Mouse (Mus musculus): ENCODE measurements at regions not wholly inside any gene's neighbourhood (a gene's known extent, or its start where the extent isn't known, plus 50 kb on each side); places are given as distances from the start of the nearest gene placed in this dataset.
A peak's percentile ranks its signal among the peaks of the same experiment; 100 is the strongest.

DNA sequence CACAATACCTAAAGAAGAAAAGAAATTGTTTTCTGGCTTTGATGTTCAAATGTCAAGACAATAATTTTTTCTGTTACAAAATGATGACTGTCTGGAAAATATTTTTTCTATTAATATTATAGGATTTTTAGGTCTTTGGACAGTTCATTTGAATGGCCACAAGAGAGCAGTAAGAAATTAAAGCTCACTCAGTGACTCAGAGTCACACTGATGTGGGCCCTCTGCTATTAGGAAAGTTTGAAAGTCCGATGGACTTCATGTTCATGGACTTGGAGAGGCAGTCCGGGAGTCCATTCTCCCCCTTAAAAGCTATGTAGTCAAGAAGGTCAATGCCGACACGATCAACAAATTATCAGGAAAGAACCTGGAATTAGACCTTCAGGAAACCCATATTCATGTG lies 657.0 kb downstream of the Mecom start:
- WGBS: 75% methylated on average over 4 of the region's 4 CpGs

DNA sequence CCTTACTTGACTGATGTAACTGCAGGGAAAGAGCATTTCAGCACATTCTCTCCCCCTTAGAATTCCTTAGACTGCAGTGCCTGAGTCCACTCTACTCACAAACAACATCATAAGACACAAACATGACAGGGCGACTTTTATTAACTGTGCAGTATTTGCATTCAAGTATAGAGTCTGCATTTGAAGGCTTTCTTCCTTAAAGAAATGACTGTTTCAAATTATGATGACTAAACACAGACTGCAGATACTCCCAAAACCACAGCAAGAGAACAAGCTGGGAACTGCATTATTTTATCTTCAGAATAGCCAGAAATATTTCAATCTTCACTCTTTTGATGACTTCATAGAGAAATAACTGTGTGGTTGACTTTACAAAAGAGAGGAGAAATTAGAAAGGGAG lies 657.5 kb downstream of the Mecom start:
- H3K9me3 ChIP-seq: no peaks in the 10 kb centered on the region
- H3K4me2 ChIP-seq (replicated peaks): no peak overlapping the region
- no peaks in the 10 kb centered on the region for H3K4me1 ChIP-seq
- ATAC-seq (ENCODE audit: low FRiP score, low read depth): no peak
- 81% methylated on average over 1 of the region's 1 CpGs for WGBS
- no peak overlapping the region for H3K27ac ChIP-seq
- no peaks in the 10 kb centered on the region for H3K36me3 ChIP-seq
- no peak overlapping the region for H3K9ac ChIP-seq
- H3K27me3 ChIP-seq: no peaks in the 10 kb centered on the region
- H3K4me3 ChIP-seq: no peak overlapping the region

More for the DNA sequence above, 657.0 kb downstream of the Mecom start:
- no peak for ATAC-seq (ENCODE audit: low FRiP score, low read depth)
- Histone ChIP-seq H3K27me3 (no peaks in the 10 kb centered on the region), H3K4me1 (no peaks in the 10 kb centered on the region), H3K4me3 (no peak overlapping the region), H3K9ac (no peak overlapping the region), H3K36me3 (no peaks in the 10 kb centered on the region), H3K4me2 (replicated peaks) (no peak overlapping the region), H3K27ac (no peak overlapping the region), H3K9me3 (no peaks in the 10 kb centered on the region)

DNA sequence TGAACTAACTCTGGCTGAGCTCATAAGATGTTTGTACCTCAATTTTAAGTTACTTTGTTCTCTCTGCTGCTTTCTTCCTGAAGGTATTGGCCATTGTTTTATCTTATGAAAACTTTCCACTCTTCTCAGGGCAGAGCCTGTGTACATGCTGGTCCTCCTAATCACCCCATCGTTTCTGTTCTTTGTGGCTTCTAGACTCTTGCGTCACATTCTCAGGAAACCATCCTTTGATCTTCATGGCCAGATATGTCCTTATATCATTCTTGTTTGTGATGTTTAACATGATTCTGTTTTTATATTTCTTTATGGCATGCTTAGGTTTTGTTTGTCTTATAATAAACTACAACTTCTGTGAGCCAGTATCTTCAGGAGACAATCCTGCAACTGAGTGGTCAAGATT lies 658.2 kb downstream of the Mecom start:
- H3K36me3 ChIP-seq: no peaks in the 10 kb centered on the region
- no peak overlapping the region for H3K4me2 ChIP-seq (replicated peaks)
- H3K27ac ChIP-seq: no peak overlapping the region
- H3K4me3 ChIP-seq: no peak overlapping the region
- H3K9me3 ChIP-seq: no peaks in the 10 kb centered on the region
- WGBS: 78% methylated on average over 2 of the region's 2 CpGs
- H3K4me1 ChIP-seq: no peaks in the 10 kb centered on the region
- no peaks in the 10 kb centered on the region for H3K27me3 ChIP-seq
- H3K9ac ChIP-seq: no peak overlapping the region
- ATAC-seq (ENCODE audit: low FRiP score, low read depth): no peak

DNA sequence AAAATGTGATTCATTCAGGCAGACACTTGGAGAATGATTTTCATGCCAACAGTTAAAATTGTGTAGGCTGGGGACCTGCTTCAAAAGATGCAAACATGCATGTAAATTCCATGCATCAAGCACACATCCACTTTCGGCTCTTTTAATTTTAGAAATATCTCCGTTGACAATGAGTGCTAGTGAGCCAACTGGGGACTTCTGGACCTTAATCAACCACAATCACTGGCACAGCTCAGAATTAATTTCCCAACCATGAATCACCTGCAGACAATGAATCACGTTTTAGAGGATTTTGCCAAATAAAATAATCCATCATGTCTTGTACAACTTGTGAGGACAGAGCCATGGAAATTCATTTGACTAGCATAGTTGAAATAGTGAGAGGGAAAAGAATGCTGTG lies 667.8 kb downstream of the Mecom start:
- no peak overlapping the region for H3K4me2 ChIP-seq (replicated peaks)
- no peaks in the 10 kb centered on the region for H3K9me3 ChIP-seq
- no peak overlapping the region for H3K27ac ChIP-seq
- no peak overlapping the region for H3K9ac ChIP-seq
- H3K4me1 ChIP-seq: no peaks in the 10 kb centered on the region
- H3K27me3 ChIP-seq: no peaks in the 10 kb centered on the region
- ATAC-seq (ENCODE audit: low FRiP score, low read depth): no peak
- WGBS: 48% methylated on average over 3 of the region's 3 CpGs
- no peak overlapping the region for H3K4me3 ChIP-seq
- H3K36me3 ChIP-seq: no peaks in the 10 kb centered on the region

DNA sequence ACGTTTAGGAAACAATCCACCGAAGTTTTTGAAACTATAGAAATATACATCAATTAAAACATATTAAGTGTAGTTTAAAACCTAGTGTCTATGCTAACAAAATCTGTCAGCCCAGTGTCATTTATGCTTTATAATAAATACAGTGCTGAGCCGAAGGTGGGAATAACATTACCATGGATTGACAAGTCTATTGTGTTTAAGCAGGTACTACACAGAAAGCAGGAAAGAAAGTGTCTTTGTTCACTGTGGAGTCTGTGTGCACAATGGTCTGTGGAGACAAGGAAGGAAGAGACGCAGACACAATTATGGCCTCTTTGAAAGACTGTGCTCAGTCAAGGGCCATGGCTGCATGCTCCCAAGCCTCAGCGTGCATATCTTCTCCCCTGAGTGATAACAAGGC lies 672.0 kb downstream of the Mecom start:
- H3K36me3 ChIP-seq: no peaks in the 10 kb centered on the region
- no peak overlapping the region for H3K4me3 ChIP-seq
- no peak overlapping the region for H3K9ac ChIP-seq
- WGBS: 82% methylated on average over 5 of the region's 5 CpGs
- H3K9me3 ChIP-seq: no peaks in the 10 kb centered on the region
- no peaks in the 10 kb centered on the region for H3K4me1 ChIP-seq
- H3K27ac ChIP-seq: no peak overlapping the region
- H3K27me3 ChIP-seq: no peaks in the 10 kb centered on the region
- H3K4me2 ChIP-seq (replicated peaks): no peak overlapping the region
- no peak for ATAC-seq (ENCODE audit: low FRiP score, low read depth)

DNA sequence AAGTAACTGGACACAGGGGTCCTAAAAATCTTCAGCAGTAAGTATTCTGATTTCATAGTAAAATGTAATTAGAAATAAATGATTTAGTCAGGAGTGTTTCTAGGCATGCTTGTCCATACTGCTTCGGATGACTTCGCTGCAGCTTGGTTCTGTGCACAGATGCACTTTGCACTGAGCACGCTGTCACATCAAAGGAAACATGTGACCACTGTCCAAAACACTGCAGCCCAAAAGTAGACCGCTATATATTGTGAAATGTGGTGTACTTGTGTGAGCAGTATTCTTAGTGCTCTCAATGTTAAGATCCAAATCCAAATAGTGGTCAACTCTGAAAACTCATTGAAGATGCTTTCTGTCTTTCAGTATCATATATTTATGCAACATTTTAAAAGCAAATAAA lies 685.4 kb downstream of the Mecom start:
- Histone ChIP-seq H3K36me3 (no peaks in the 10 kb centered on the region), H3K9me3 (no peaks in the 10 kb centered on the region), H3K4me2 (replicated peaks) (no peak overlapping the region), H3K4me1 (no peaks in the 10 kb centered on the region), H3K27ac (no peak overlapping the region), H3K27me3 (no peaks in the 10 kb centered on the region), H3K9ac (no peak overlapping the region), H3K4me3 (no peak overlapping the region)
- ATAC-seq (ENCODE audit: low FRiP score, low read depth): no peak
- 75% methylated on average over 4 of the region's 4 CpGs for WGBS

DNA sequence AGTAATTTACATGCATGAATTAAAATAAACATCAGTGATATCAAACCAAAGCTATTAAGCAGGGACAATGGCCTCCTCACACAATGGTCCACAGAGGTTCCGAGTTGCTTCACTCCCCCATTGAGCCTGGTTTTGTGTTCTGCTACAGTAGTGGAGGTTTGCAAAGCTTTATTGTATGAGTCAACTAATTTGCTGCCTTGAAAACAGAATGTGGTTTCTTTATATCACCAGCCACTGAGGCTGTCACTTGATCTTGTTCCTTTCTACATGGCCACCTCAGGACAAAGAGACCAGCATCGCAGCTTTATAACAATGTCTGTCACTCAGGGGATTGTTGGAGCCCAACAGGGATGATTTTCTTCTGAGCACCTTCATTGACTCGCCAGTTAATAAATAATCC lies 695.3 kb downstream of the Mecom start:
- no peak overlapping the region for H3K27ac ChIP-seq
- no peak for ATAC-seq (ENCODE audit: low FRiP score, low read depth)
- H3K27me3 ChIP-seq: no peaks in the 10 kb centered on the region
- WGBS: 84% methylated on average over 3 of the region's 3 CpGs
- no peaks in the 10 kb centered on the region for H3K4me1 ChIP-seq
- no peak overlapping the region for H3K4me3 ChIP-seq
- H3K9ac ChIP-seq: no peak overlapping the region
- no peaks in the 10 kb centered on the region for H3K36me3 ChIP-seq
- no peak overlapping the region for H3K4me2 ChIP-seq (replicated peaks)
- no peaks in the 10 kb centered on the region for H3K9me3 ChIP-seq

DNA sequence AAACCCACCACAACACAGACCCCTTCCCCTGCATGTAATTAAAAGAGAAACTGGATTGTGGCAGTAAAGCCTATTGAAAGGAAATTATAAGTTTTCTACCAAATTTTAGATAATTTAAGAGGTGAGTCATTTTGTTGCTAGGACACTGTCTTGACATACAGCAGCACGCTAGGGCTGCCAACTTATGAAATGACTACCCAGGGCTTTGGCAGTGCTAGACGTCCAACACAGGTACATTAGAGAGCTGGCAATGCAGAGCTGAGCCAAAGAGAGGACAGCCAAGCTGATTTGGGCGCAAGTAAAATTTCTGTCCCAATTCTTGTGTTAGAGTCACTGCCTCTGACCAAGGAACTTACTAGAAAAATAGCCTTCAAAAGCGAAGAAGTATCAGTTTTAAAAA lies 712.4 kb downstream of the Mecom start:
- Histone ChIP-seq H3K4me2 (replicated peaks) (no peak overlapping the region), H3K4me3 (no peak overlapping the region), H3K27me3 (no peaks in the 10 kb centered on the region), H3K36me3 (no peaks in the 10 kb centered on the region), H3K27ac (no peak overlapping the region), H3K9me3 (no peaks in the 10 kb centered on the region), H3K9ac (no peak overlapping the region), H3K4me1 (peaks cover 3% of the 10 kb centered on the region; the same call in 1 of the 2 replicates)
- ATAC-seq (ENCODE audit: low FRiP score, low read depth): no peak
- WGBS: 72% methylated on average over 4 of the region's 4 CpGs

DNA sequence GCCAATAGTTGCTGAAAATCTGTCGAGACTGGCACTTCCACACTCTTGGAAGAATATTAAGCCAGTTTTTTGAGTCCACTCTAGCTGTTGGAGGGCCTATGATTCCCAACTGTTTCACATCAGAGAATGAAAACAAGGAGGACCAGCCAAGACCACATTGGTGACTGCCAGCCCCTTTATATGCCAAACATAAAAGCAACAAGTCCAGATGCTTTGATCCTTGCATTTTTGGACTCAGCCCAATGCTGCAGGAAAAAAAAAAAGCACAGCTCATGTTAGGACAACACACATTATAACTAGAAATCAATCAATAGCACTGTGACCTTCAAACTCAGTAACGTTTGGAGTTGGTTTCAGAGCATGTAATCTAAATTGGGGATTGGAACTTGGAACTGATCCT lies 712.9 kb downstream of the Mecom start:
- 39% methylated on average over 2 of the region's 2 CpGs for WGBS
- Histone ChIP-seq H3K27ac (no peak overlapping the region), H3K4me3 (no peak overlapping the region), H3K4me1 (peaks cover 7% of the 10 kb centered on the region; the same call in 1 of the 2 replicates), H3K9me3 (no peaks in the 10 kb centered on the region), H3K9ac (no peak overlapping the region), H3K27me3 (no peaks in the 10 kb centered on the region), H3K36me3 (no peaks in the 10 kb centered on the region), H3K4me2 (replicated peaks) (no peak overlapping the region)
- ATAC-seq (ENCODE audit: low FRiP score, low read depth): no peak

DNA sequence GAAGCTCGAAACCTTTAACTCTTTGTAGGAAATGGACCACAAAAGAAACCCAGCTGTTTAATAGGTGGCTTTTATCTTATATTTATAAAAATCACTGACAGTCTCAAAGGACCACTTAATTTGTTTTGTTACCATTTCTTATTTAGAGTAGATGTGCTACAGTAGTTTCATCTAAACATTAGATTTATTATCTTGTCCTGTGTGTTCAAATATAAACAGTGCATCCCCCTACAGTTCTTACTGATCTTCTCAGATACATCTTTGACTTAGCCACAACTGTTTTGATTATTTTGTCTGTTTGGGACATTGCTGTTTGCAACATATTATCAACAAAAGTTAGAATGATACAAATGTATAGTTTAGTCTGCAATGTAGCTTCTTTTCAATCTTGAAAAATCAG lies 716.5 kb downstream of the Mecom start:
- H3K9me3 ChIP-seq: no peaks in the 10 kb centered on the region
- H3K27ac ChIP-seq: no peak overlapping the region
- H3K4me3 ChIP-seq: no peak overlapping the region
- H3K9ac ChIP-seq: no peak overlapping the region
- no peaks in the 10 kb centered on the region for H3K36me3 ChIP-seq
- 58% methylated on average over 1 of the region's 1 CpGs for WGBS
- ATAC-seq (ENCODE audit: low FRiP score, low read depth): no peak
- no peaks in the 10 kb centered on the region for H3K27me3 ChIP-seq
- H3K4me2 ChIP-seq (replicated peaks): no peak overlapping the region
- H3K4me1 ChIP-seq: peaks cover 7% of the 10 kb centered on the region; the same call in 1 of the 2 replicates

DNA sequence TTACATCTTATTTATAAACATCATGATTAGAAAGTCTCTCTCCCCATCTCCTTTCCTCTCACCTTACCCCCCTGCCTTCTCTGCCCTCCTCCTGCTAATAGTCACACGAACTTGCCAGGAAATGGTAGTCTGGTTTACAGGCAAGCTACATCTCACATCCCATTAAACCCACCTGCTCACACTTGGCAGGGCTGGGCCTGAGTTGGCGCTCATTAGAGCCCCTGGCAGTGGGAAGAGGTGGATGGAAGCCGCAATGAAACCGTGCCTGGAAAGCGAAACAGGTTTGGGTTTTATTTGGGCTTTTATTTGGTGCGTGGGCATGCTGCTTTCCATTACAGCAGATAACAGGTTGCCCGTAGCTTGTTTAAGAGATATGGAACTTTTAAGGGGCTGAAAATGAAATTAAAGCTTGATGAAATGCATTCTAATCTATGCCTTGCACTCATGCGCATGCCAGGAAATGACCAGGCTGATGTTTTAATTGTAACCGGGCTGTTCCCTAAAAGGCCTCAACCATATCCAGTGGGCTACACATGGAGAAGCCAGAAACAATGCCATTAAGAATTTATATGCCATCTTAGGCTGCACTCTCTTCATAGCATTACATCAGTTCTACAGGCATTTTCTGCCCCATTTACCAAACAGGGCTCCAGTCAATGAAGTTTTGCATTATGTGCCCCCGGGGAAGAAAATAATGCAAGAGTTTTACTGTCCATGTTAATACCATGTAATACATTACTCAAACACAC lies 725.0 kb downstream of the Mecom start:
- 37% methylated on average over 10 of the region's 10 CpGs for WGBS
- H3K4me3 ChIP-seq: no peak overlapping the region
- H3K27me3 ChIP-seq: no peaks in the 10 kb centered on the region
- no peaks in the 10 kb centered on the region for H3K36me3 ChIP-seq
- ATAC-seq (ENCODE audit: low FRiP score, low read depth): peak; percentile 91
- H3K9ac ChIP-seq: no peak overlapping the region
- peak overlapping the region; percentile 55 for H3K27ac ChIP-seq
- no peaks in the 10 kb centered on the region for H3K9me3 ChIP-seq
- H3K4me1 ChIP-seq: peaks cover 23% of the 10 kb centered on the region
- peak overlapping the region; percentile 37 for H3K4me2 ChIP-seq (replicated peaks)

DNA sequence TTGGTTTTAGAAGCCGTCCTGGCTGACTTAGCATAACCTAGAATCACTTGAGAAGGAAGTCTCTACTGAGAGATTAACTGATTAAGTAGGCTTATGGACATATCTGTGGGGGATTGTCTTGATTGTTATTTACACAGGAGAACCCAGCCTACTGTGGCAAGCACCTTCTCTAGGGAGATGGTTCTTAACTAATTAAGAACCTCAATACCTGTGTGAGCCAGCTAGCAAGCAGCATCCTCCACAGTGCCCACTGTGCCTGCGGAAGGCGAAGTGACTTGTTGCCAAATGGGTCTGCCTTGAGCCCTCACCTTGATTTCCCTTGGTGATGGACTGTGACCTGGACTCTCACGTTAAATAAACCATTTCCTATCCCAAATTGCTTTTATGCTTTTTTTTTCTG lies 730.8 kb downstream of the Mecom start:
- Histone ChIP-seq H3K36me3 (no peaks in the 10 kb centered on the region), H3K4me1 (peaks cover 18% of the 10 kb centered on the region), H3K4me3 (no peak overlapping the region), H3K4me2 (replicated peaks) (no peak overlapping the region), H3K9me3 (no peaks in the 10 kb centered on the region), H3K27me3 (no peaks in the 10 kb centered on the region), H3K9ac (no peak overlapping the region), H3K27ac (no peak overlapping the region)
- ATAC-seq (ENCODE audit: low FRiP score, low read depth): no peak
- WGBS: 87% methylated on average over 4 of the region's 4 CpGs

DNA sequence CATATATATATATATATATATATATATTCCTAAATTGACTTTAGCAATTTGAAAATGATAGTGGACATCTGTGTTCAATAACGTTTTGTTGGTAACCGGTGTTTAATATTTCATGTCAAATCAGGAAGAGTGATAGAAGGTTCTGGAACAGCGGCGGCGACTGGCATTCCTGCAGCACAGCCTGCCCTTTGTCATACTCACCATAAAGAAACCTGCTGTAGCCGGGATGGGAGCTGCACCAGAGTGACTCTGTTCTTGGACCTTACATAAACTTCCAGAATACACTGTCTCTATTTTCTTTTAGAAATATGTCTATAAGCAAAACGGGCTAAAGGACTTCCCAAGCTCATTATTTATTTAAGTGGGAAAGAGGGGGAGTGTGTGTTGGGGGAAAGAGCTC lies 731.5 kb downstream of the Egfem1 start:
- H3K9me3 ChIP-seq: no peaks in the 10 kb centered on the region
- H3K27me3 ChIP-seq: no peaks in the 10 kb centered on the region
- no peak overlapping the region for H3K9ac ChIP-seq
- peaks cover 27% of the 10 kb centered on the region for H3K4me1 ChIP-seq
- H3K4me3 ChIP-seq: no peak overlapping the region
- peak overlapping the region; percentile 61 for H3K27ac ChIP-seq
- peak overlapping the region; percentile 50 for H3K4me2 ChIP-seq (replicated peaks)
- no peak for ATAC-seq (ENCODE audit: low FRiP score, low read depth)
- no peaks in the 10 kb centered on the region for H3K36me3 ChIP-seq
- 23% methylated on average over 7 of the region's 7 CpGs for WGBS

Data from limb, embryonic 13.5 days (tissue).